Mouse (Mus musculus): ENCODE data around the gene Gpr22. TPM values are rescaled to one million over a fixed set of nuclear protein-coding genes. Genes with fewer than 3 reads are reported as not detected.

Gpr22 gene
- polyA plus RNA-seq, 1 experiment = 0.08 TPM

- Histone ChIP-seq H3K27me3 (replicated peaks) (no peaks in the 10 kb centered on the region), H3K4me1 (peaks cover 8% of the 10 kb centered on the region), H3K36me3 (replicated peaks; ENCODE audit: low read length) (peaks cover 8% of the 10 kb centered on the region), H3K9me3 (no peaks in the 10 kb centered on the region), H3K4me3 (replicated peaks) (no peak overlapping the region)
- no peak for TF ChIP-seq GATA1 (IDR thresholded peaks at IDR 0.05; ENCODE audit: borderline replicate concordance, low read length)
Measured at GRCm38 (mm10) chr12:31719586-31720275, 6.0 kb upstream of the Gpr22 start.

GRCm38 (mm10) chr12:31714070-31714469, 323 bp upstream of the Gpr22 start:
- Histone ChIP-seq H3K4me1 (peaks cover 11% of the 10 kb centered on the region), H3K4me3 (replicated peaks) (no peak overlapping the region), H3K36me3 (replicated peaks; ENCODE audit: low read length) (peaks cover 8% of the 10 kb centered on the region), H3K9me3 (no peaks in the 10 kb centered on the region), H3K27me3 (replicated peaks) (no peaks in the 10 kb centered on the region)
- TF ChIP-seq GATA1 (IDR thresholded peaks at IDR 0.05; ENCODE audit: borderline replicate concordance, low read length) (no peak), FLI1 (IDR thresholded peaks at IDR 0.05; ENCODE audit: low read length) (no peak)

GRCm38 (mm10) chr12:31712727-31713126, 1.0 kb downstream of the Gpr22 start:
- TF ChIP-seq GATA1 (IDR thresholded peaks at IDR 0.05; ENCODE audit: borderline replicate concordance, low read length) (no peak), FLI1 (IDR thresholded peaks at IDR 0.05; ENCODE audit: low read length) (no peak)
- H3K27me3 ChIP-seq (replicated peaks) = no peaks in the 10 kb centered on the region
- H3K4me3 ChIP-seq (replicated peaks) = no peak overlapping the region
- H3K9me3 ChIP-seq = no peaks in the 10 kb centered on the region
- H3K4me1 ChIP-seq = peaks cover 6% of the 10 kb centered on the region; the same call in 1 of the 2 replicates
- H3K36me3 ChIP-seq (replicated peaks; ENCODE audit: low read length) = peaks cover 6% of the 10 kb centered on the region

- Histone ChIP-seq H3K27me3 (replicated peaks) (no peaks in the 10 kb centered on the region), H3K4me3 (replicated peaks) (no peak overlapping the region), H3K36me3 (replicated peaks; ENCODE audit: low read length) (peaks cover 5% of the 10 kb centered on the region), H3K9me3 (no peaks in the 10 kb centered on the region), H3K4me1 (peaks cover 6% of the 10 kb centered on the region; the same call in 1 of the 2 replicates)
- TF ChIP-seq FLI1 (IDR thresholded peaks at IDR 0.05; ENCODE audit: low read length) (no peak), GATA1 (IDR thresholded peaks at IDR 0.05; ENCODE audit: borderline replicate concordance, low read length) (no peak)
Measured at GRCm38 (mm10) chr12:31712233-31712632, 1.5 kb downstream of the Gpr22 start.

GRCm38 (mm10) chr12:31709665-31710064, 4.1 kb downstream of the Gpr22 start:
- Histone ChIP-seq H3K36me3 (replicated peaks; ENCODE audit: low read length) (peaks cover 5% of the 10 kb centered on the region), H3K4me1 (peaks cover 6% of the 10 kb centered on the region; the same call in 1 of the 2 replicates), H3K9me3 (no peaks in the 10 kb centered on the region), H3K27me3 (replicated peaks) (no peaks in the 10 kb centered on the region), H3K4me3 (replicated peaks) (no peak overlapping the region)
- TF ChIP-seq FLI1 (IDR thresholded peaks at IDR 0.05; ENCODE audit: low read length) = no peak
- TF ChIP-seq GATA1 (IDR thresholded peaks at IDR 0.05; ENCODE audit: borderline replicate concordance, low read length) = no peak

- Histone ChIP-seq H3K9me3 (no peaks in the 10 kb centered on the region), H3K27me3 (replicated peaks) (no peaks in the 10 kb centered on the region), H3K4me3 (replicated peaks) (no peak overlapping the region), H3K4me1 (peaks cover 11% of the 10 kb centered on the region; the same call in 1 of the 2 replicates), H3K36me3 (replicated peaks; ENCODE audit: low read length) (peaks cover 5% of the 10 kb centered on the region)
- no peak for TF ChIP-seq FLI1 (IDR thresholded peaks at IDR 0.05; ENCODE audit: low read length)
- TF ChIP-seq GATA1 (IDR thresholded peaks at IDR 0.05; ENCODE audit: borderline replicate concordance, low read length) = no peak
Measured at GRCm38 (mm10) chr12:31707531-31707930, 6.2 kb downstream of the Gpr22 start.

GRCm38 (mm10) chr12:31706168-31706567, 7.6 kb downstream of the Gpr22 start:
- peaks cover 5% of the 10 kb centered on the region for H3K36me3 ChIP-seq (replicated peaks; ENCODE audit: low read length)
- H3K27me3 ChIP-seq (replicated peaks) = no peaks in the 10 kb centered on the region
- TF ChIP-seq GATA1 (IDR thresholded peaks at IDR 0.05; ENCODE audit: borderline replicate concordance, low read length) = no peak
- TF ChIP-seq FLI1 (IDR thresholded peaks at IDR 0.05; ENCODE audit: low read length) = no peak
- no peak overlapping the region for H3K4me3 ChIP-seq (replicated peaks)
- no peaks in the 10 kb centered on the region for H3K9me3 ChIP-seq
- H3K4me1 ChIP-seq = peaks cover 7% of the 10 kb centered on the region; the same call in 1 of the 2 replicates

- Histone ChIP-seq H3K4me3 (replicated peaks) (no peak overlapping the region), H3K9me3 (no peaks in the 10 kb centered on the region), H3K36me3 (replicated peaks; ENCODE audit: low read length) (peaks cover under 1% of the 10 kb centered on the region), H3K4me1 (peaks cover 7% of the 10 kb centered on the region; the same call in 1 of the 2 replicates), H3K27me3 (replicated peaks) (no peaks in the 10 kb centered on the region)
- TF ChIP-seq GATA1 (IDR thresholded peaks at IDR 0.05; ENCODE audit: borderline replicate concordance, low read length) (no peak), FLI1 (IDR thresholded peaks at IDR 0.05; ENCODE audit: low read length) (no peak)
Measured at GRCm38 (mm10) chr12:31703904-31704303, 9.8 kb downstream of the Gpr22 start.

- H3K4me3 ChIP-seq (replicated peaks) = no peak overlapping the region
- no peaks in the 10 kb centered on the region for H3K27me3 ChIP-seq (replicated peaks)
- peaks cover 6% of the 10 kb centered on the region; the same call in 1 of the 2 replicates for H3K9me3 ChIP-seq
- peaks cover 7% of the 10 kb centered on the region; the same call in 1 of the 2 replicates for H3K4me1 ChIP-seq
- TF ChIP-seq GATA1 (IDR thresholded peaks at IDR 0.05; ENCODE audit: borderline replicate concordance, low read length) = no peak
- no peak for TF ChIP-seq FLI1 (IDR thresholded peaks at IDR 0.05; ENCODE audit: low read length)
- peaks cover 12% of the 10 kb centered on the region for H3K36me3 ChIP-seq (replicated peaks; ENCODE audit: low read length)
Measured at GRCm38 (mm10) chr12:31701411-31701810, 12.3 kb downstream of the Gpr22 start.

- TF ChIP-seq FLI1 (IDR thresholded peaks at IDR 0.05; ENCODE audit: low read length) = no peak
- no peak for TF ChIP-seq GATA1 (IDR thresholded peaks at IDR 0.05; ENCODE audit: borderline replicate concordance, low read length)
- H3K4me1 ChIP-seq = peaks cover 7% of the 10 kb centered on the region; the same call in 1 of the 2 replicates
- H3K4me3 ChIP-seq (replicated peaks) = no peak overlapping the region
- H3K9me3 ChIP-seq = peaks cover 6% of the 10 kb centered on the region; the same call in 1 of the 2 replicates
- H3K27me3 ChIP-seq (replicated peaks) = no peaks in the 10 kb centered on the region
- peaks cover 12% of the 10 kb centered on the region for H3K36me3 ChIP-seq (replicated peaks; ENCODE audit: low read length)
Measured at GRCm38 (mm10) chr12:31700623-31701347, 13.0 kb downstream of the Gpr22 start.
